Mouse (Mus musculus): ENCODE results near the gene Msantd3. TPM values are rescaled to one million over a fixed set of nuclear protein-coding genes. Genes with fewer than 3 reads are reported as not detected.

Gene Msantd3
- total RNA-seq (2015; ENCODE audit: low replicate concordance) (3.7 and 15.5 TPM in 2 replicates), total RNA-seq (2017; ENCODE audit: low replicate concordance) (3.7 and 13.7 TPM in 2 replicates)

GRCm38 (mm10) chr4:48539841-48540575, at the start of gene Msantd3:
Gene Msantd3 (plus strand): TSS chr4:48539935.
- no peak for ATAC-seq (replicated peaks; ENCODE audit: low FRiP score, poor library complexity, severe bottlenecking)

- ATAC-seq (replicated peaks; ENCODE audit: low FRiP score, poor library complexity, severe bottlenecking): no peak
Observed at GRCm38 (mm10) chr4:48491290-48491743, 48.4 kb upstream of the Msantd3 start.

GRCm38 (mm10) chr4:48492510-48492909, 47.2 kb upstream of the Msantd3 start:
- ATAC-seq (replicated peaks; ENCODE audit: low FRiP score, poor library complexity, severe bottlenecking): no peak

GRCm38 (mm10) chr4:48510861-48511260, 28.9 kb upstream of the Msantd3 start:
- ATAC-seq (replicated peaks; ENCODE audit: low FRiP score, poor library complexity, severe bottlenecking): no peak

- ATAC-seq (replicated peaks; ENCODE audit: low FRiP score, poor library complexity, severe bottlenecking): no peak
Observed at GRCm38 (mm10) chr4:48529559-48529958, 10.2 kb upstream of the Msantd3 start.

- ATAC-seq (replicated peaks; ENCODE audit: low FRiP score, poor library complexity, severe bottlenecking): no peak
Observed at GRCm38 (mm10) chr4:48531804-48532601, 7.7 kb upstream of the Msantd3 start.

GRCm38 (mm10) chr4:48536275-48536674, 3.5 kb upstream of the Msantd3 start:
- no peak for ATAC-seq (replicated peaks; ENCODE audit: low FRiP score, poor library complexity, severe bottlenecking)

GRCm38 (mm10) chr4:48537024-48537423, 2.7 kb upstream of the Msantd3 start:
- ATAC-seq (replicated peaks; ENCODE audit: low FRiP score, poor library complexity, severe bottlenecking): no peak

- ATAC-seq (replicated peaks; ENCODE audit: low FRiP score, poor library complexity, severe bottlenecking): no peak
Observed at GRCm38 (mm10) chr4:48538581-48538980, 1.2 kb upstream of the Msantd3 start.

GRCm38 (mm10) chr4:48540576-48541111, 909 bp downstream of the Msantd3 start:
- no peak for ATAC-seq (replicated peaks; ENCODE audit: low FRiP score, poor library complexity, severe bottlenecking)

- no peak for ATAC-seq (replicated peaks; ENCODE audit: low FRiP score, poor library complexity, severe bottlenecking)
Observed at GRCm38 (mm10) chr4:48541526-48542250, 2.0 kb downstream of the Msantd3 start.

GRCm38 (mm10) chr4:48542351-48542750, 2.6 kb downstream of the Msantd3 start:
- ATAC-seq (replicated peaks; ENCODE audit: low FRiP score, poor library complexity, severe bottlenecking): no peak

- ATAC-seq (replicated peaks; ENCODE audit: low FRiP score, poor library complexity, severe bottlenecking): no peak
Observed at GRCm38 (mm10) chr4:48543071-48543865, 3.5 kb downstream of the Msantd3 start.

GRCm38 (mm10) chr4:48544141-48544540, 4.4 kb downstream of the Msantd3 start:
- ATAC-seq (replicated peaks; ENCODE audit: low FRiP score, poor library complexity, severe bottlenecking): no peak

GRCm38 (mm10) chr4:48545966-48546365, 6.2 kb downstream of the Msantd3 start:
- no peak for ATAC-seq (replicated peaks; ENCODE audit: low FRiP score, poor library complexity, severe bottlenecking)

GRCm38 (mm10) chr4:48546568-48547496, 7.1 kb downstream of the Msantd3 start:
- no peak for ATAC-seq (replicated peaks; ENCODE audit: low FRiP score, poor library complexity, severe bottlenecking)

- no peak for ATAC-seq (replicated peaks; ENCODE audit: low FRiP score, poor library complexity, severe bottlenecking)
Observed at GRCm38 (mm10) chr4:48548393-48549045, 8.8 kb downstream of the Msantd3 start.

- ATAC-seq (replicated peaks; ENCODE audit: low FRiP score, poor library complexity, severe bottlenecking): no peak
Observed at GRCm38 (mm10) chr4:48549661-48550060, 9.9 kb downstream of the Msantd3 start.

Data from erythroblast, adult 5-6 weeks (primary cell).